Mouse (Mus musculus) liver, adult 10 weeks (tissue): Measurements from ENCODE around the gene Gcc1. TPM values are rescaled to one million over a fixed set of nuclear protein-coding genes. Genes with fewer than 3 reads are reported as not detected.

Experiments
- polyA plus RNA-seq: library from polyadenylated mRNA; stranded (reverse); fragments of 350-450 nt; fragmentation: Illumina TruSeq; extraction: RNeasy Lipid Tissue Mini Kit (QIAGEN cat#74804); gene quantifications from one replicate; pipeline ENCODE4 v1.2.3, GENCODE M21; 2014; ENCODE audit warnings: low read depth, low replicate concordance

The Gcc1 gene
- polyA plus RNA-seq = 5.1 TPM

DNA sequence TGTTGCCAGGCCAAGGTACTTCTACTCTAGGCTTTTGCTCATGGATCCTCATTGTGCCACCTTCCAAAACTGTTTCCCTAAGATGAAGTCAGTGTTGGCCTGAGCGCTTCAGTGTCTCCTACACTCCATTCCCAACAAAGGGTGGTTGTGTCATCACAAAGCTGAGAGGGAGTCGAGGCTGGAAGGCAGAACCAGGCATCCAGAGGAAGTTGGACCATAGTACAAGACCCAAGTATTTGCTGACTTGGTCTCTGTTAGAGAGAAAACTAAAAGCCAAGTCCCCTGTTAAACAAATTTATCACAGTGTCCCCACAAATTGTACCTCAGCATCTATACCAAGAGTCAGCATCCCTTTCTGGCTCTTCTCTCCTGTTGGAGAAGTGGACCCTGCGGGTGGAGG is at the start of gene Gcc1:
Gene Gcc1 (minus strand): TSS at position 101 of the 400 bp plus-strand sequence.

DNA sequence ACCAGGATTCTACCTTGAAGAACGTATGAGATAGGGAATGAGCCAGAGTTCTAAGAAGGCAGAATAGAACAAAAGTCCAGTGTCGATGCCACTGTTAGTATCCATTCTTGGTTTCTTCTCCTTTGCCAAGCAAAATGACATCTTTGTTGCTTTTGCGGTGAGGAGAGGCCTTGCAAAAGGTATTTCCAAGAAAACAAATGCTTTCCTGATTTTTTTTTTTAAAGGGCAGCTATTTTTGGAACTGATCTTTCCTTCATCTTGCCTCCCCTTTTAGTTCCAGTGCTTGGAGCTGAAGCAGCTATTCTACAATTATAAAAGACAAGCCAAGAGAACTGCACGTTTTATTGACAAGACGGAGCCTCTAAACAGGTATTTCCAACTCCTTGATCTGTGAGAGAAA is 46.6 kb upstream of the Gcc1 start, which contains the start of gene Snd1:
Gene Snd1 (plus strand): TSS at position 301 of the 400 bp plus-strand sequence.

DNA sequence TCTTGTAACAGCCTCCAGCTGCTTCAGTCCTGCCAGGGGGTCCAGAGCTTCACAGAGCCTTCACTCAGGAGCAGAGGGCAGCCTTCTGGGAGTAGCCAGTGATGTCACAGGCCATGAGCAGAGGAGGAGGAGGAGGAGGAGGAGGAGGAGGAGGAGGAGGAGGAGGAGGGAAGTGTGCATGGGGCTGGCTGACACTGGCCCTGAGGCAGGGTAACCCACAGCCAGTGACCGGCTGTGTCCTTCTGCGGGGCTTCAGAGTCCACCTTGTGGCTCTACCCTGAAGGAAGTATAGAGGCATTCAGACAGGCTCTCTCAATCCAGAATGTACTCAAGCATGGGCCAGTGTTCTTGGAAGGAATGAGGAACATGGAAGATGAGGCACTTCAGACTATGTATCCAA is 21.1 kb upstream of the Gcc1 start, which contains the start of gene Pax4:
Gene Pax4 (minus strand): TSS at position 101 of the 400 bp plus-strand sequence.

DNA sequence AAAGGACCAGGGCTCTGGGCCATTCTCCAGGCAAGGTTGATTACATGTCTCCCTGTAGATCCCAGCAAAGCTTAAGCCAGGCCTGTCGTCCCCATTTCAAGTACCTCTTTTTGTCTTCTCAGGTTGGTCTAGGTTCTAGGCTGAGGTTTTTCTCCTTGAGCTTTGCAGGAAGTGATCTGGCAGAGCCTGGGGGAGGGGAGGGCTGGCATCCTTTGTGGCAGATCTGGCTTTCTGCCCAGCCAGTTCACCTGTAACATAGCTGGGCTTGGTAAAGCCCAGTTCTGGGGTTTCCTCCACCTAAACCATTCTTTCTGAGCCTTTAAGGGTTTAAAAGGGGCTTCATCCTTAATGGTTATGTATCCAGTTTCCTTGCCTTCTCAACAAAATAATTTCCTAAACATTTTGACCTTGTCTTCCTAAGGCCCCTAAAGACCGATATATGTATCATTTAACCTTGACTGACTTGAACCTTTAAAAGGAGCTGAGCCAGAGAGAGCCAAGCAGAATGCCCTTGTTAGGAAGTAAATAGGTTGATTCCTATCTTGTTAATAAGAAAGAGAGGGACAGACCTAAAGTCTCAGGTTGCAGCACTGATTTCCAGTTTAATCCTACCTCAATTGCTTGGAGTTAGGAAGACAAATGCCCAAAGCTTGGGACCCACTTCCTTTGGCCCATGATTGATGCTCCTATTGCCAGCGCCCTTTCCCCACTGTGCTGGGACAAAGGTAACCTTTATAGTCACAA is 922 bp downstream of the Gcc1 start, which contains the start of gene Fscn3:
Gene Fscn3 (plus strand): TSS at position 694 of the 744 bp plus-strand sequence.

DNA sequence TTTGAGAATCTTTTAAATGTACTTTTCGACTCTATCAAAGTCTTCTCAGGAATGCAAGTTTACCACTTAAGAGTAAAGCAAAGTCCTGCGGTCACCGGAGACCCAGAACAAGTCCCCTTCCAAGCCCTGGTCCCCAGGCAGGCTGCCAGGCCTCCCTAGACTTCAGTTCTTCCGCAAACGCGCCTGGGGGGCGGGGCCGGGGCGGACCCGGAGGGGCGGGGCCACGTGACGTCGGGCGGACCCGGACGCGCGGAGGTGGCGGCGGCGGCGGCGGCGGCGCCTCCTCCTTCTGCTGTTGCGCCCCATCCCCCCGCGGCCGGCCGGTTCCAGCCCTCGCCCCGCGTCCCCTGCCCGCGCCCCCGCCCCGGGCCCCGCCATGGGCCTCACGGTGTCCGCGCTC is 4.9 kb downstream of the Gcc1 start, which contains the start of gene Arf5:
Gene Arf5 (plus strand): TSS at position 248 of the 400 bp plus-strand sequence.

DNA sequence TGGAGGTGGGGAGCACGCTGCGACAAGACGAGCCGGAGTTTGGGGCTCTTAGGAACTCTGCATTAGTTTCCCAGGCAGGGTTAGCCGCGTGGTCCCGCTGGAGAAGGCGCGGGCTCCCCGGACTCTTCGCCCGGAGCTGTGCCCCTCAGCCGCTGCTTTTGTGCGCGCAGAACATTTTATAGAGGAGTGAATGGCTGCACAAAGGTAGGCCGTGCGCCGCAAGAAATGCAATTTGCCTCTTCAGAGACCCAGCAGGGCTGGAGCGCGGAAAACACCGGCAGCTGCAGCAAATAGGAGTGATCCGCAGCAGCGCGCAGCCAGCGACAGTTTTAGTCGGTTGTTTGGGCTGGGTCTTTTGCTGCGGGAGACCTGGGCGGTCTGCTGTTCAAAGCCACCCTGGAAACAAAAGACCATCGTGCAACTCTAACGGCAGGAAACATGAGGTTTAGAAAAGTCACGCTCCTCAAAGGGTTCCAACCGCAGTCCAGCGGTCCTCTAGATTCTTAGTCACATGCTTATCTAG is 30.4 kb downstream of the Gcc1 start, which contains the start of gene Zfp800:
Gene Zfp800 (minus strand): TSS at position 325 of the 523 bp plus-strand sequence.

Other genes starting within 250 kb of the Gcc1 start
- gene Zfp800, start 30.4 kb downstream of the Gcc1 start, polyA plus RNA-seq = 15.1 TPM
- gene Arf5, start 4.8 kb downstream of the Gcc1 start, polyA plus RNA-seq = 27.0 TPM
- not detected for gene Fscn3, start 601 bp downstream of the Gcc1 start, polyA plus RNA-seq
- gene Pax4, start 21.0 kb upstream of the Gcc1 start, polyA plus RNA-seq = not detected
- gene Snd1, start 46.7 kb upstream of the Gcc1 start, polyA plus RNA-seq = 13.2 TPM